Mouse (Mus musculus): ENCODE measurements around the gene Tmbim1. TPM values are rescaled to one million over a fixed set of nuclear protein-coding genes. Genes with fewer than 3 reads are reported as not detected.
"Not testable (repeated sequence)": the region's sequence is repeated elsewhere in the genome, so short reads cannot be mapped to it uniquely, and the experiment has no call there.

The Tmbim1 gene
- polyA plus RNA-seq, 1 experiment = 41.7 TPM

- Histone ChIP-seq H3K4me1 (ENCODE audit: control insufficient read depth, insufficient read depth, insufficient read length, low read length) (peaks cover 65% of the 10 kb centered on the region), H3K4me3 (ENCODE audit: insufficient read depth, low read depth, low read length) (no peak overlapping the region), H3K27ac (replicated peaks; ENCODE audit: low read depth, low read length) (peak overlapping the region; percentile 92)
These were observed 10.5 kb downstream of the Tmbim1 start for GRCm38 (mm10) chr1:74294733-74295455.

GRCm38 (mm10) chr1:74294090-74294643, 11.3 kb downstream of the Tmbim1 start:
- Histone ChIP-seq H3K4me1 (ENCODE audit: control insufficient read depth, insufficient read depth, insufficient read length, low read length) (peaks cover 61% of the 10 kb centered on the region), H3K4me3 (ENCODE audit: insufficient read depth, low read depth, low read length) (no peak overlapping the region), H3K27ac (replicated peaks; ENCODE audit: low read depth, low read length) (peak overlapping the region; percentile 46)

DNA sequence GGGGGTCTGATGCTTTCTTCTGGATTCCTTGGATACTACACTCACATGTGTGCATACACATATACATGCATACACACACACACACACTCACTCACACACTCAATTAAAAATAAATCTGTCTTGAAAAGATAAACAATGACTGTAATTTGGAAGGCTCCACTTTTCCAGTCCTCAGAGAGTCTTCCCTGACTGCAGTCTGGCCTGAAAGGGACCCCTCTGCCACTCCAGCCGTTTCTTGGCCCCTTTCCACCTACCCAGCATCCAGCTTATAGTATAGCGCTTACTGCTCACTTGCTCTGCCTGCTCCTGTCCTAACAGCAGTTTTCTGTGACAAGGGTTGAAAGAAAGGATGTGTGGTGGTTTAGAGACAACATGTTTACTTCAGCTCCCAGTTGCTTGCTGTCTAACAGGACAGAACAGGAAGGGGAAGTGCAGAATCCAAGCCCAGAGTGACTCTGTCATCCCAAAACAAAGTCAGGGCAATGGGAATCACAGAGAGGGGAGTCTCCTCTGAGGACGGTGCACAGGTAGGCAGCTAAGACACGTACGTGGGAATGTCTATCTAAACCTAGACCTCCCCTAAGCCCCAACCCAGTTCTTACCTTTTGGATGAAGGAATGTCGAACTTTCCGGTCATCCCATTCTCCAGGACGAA, 12.0 kb downstream of the Tmbim1 start:
- Histone ChIP-seq H3K4me1 (ENCODE audit: control insufficient read depth, insufficient read depth, insufficient read length, low read length) (peaks cover 56% of the 10 kb centered on the region), H3K27ac (replicated peaks; ENCODE audit: low read depth, low read length) (peak overlapping the region; percentile 46), H3K4me3 (ENCODE audit: insufficient read depth, low read depth, low read length) (no peak overlapping the region)

DNA sequence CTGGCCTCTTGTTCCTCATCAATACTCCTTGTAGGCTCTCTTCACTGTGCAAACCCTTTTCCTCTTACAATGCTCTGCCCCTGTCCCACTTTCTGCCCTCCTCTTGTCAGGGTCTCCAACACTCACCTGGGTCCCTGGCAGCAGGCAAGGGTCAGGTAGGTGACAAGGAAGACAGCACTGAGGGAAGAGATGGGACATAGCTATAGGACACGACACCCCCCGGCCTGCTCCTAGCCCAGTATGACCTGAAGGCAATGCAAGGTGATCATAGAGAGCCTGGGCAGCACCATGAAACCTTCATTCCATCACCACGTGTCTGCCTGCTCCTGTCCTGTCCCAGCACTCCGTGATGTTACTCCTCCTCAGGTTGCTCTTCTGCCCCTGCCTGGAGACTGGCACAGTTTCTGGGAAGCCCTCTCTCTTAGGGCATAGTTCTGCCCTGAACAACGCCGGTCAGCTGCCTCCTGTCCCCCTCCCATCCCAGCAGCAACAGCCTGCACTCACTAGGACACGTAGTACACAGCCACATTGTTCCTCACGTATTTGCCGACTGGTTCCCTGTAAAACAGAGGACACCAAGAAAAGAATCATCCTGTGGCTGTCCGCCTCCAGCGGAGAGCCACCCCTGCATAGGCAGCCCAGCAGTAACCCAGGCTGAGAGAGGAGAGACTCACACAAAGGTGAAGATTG, 12.9 kb downstream of the Tmbim1 start:
- H3K4me1 ChIP-seq (ENCODE audit: control insufficient read depth, insufficient read depth, insufficient read length, low read length) = peaks cover 46% of the 10 kb centered on the region
- no peak overlapping the region for H3K27ac ChIP-seq (replicated peaks; ENCODE audit: low read depth, low read length)
- H3K4me3 ChIP-seq (ENCODE audit: insufficient read depth, low read depth, low read length) = no peak overlapping the region

DNA sequence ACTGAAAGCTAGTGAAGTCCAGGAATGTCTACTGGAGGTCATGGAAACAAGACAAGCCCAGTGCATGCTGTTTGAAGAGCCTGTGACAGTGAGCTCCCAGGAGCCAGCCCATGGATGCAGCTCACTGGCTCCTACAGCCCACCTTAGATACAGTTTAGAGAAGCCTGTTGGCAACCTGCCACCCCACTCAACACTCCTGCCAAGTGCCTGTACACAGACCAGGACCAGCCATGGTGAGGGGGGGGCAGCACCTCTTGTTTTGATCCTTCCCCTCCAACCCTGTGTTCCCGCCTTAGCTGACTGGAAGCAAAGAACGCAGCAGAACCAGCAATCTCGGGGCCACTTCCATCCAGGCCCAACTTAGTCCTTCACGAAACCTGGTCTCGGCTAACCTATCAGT, 15.3 kb downstream of the Tmbim1 start:
- peaks cover 25% of the 10 kb centered on the region for H3K4me1 ChIP-seq (ENCODE audit: control insufficient read depth, insufficient read depth, insufficient read length, low read length)

GRCm38 (mm10) chr1:74289740-74290139, 15.7 kb downstream of the Tmbim1 start:
- peak overlapping the region; percentile 44 for H3K27ac ChIP-seq (replicated peaks; ENCODE audit: low read depth, low read length)
- peaks cover 21% of the 10 kb centered on the region for H3K4me1 ChIP-seq (ENCODE audit: control insufficient read depth, insufficient read depth, insufficient read length, low read length)
- no peak overlapping the region for H3K4me3 ChIP-seq (ENCODE audit: insufficient read depth, low read depth, low read length)

More for the DNA sequence above, 15.3 kb downstream of the Tmbim1 start:
- Histone ChIP-seq H3K4me3 (ENCODE audit: insufficient read depth, low read depth, low read length) (no peak overlapping the region), H3K27ac (replicated peaks; ENCODE audit: low read depth, low read length) (peak overlapping the region; percentile 44; the same call in 1 of the 2 replicates)

GRCm38 (mm10) chr1:74289248-74289647, 16.2 kb downstream of the Tmbim1 start:
- peaks cover 19% of the 10 kb centered on the region for H3K4me1 ChIP-seq (ENCODE audit: control insufficient read depth, insufficient read depth, insufficient read length, low read length)
- H3K27ac ChIP-seq (replicated peaks; ENCODE audit: low read depth, low read length) = peak overlapping the region; percentile 44
- no peak overlapping the region for H3K4me3 ChIP-seq (ENCODE audit: insufficient read depth, low read depth, low read length)

- Histone ChIP-seq H3K4me3 (ENCODE audit: insufficient read depth, low read depth, low read length) (no peak overlapping the region), H3K4me1 (ENCODE audit: control insufficient read depth, insufficient read depth, insufficient read length, low read length) (peaks cover 13% of the 10 kb centered on the region; the same call in 1 of the 2 replicates), H3K27ac (replicated peaks; ENCODE audit: low read depth, low read length) (no peak overlapping the region; the same call in 1 of the 2 replicates)
These were observed 17.1 kb downstream of the Tmbim1 start for GRCm38 (mm10) chr1:74288327-74288726.

- H3K4me3 ChIP-seq (ENCODE audit: insufficient read depth, low read depth, low read length) = not testable (repeated sequence)
- 0 out of 2 replicates have a peak overlapping the region, but pooled peaks have one; percentile 0 for H3K27ac ChIP-seq (replicated peaks; ENCODE audit: low read depth, low read length)
- peaks cover 13% of the 10 kb centered on the region; the same call in 1 of the 2 replicates for H3K4me1 ChIP-seq (ENCODE audit: control insufficient read depth, insufficient read depth, insufficient read length, low read length)
These were observed 18.4 kb downstream of the Tmbim1 start for GRCm38 (mm10) chr1:74286869-74287607.

DNA sequence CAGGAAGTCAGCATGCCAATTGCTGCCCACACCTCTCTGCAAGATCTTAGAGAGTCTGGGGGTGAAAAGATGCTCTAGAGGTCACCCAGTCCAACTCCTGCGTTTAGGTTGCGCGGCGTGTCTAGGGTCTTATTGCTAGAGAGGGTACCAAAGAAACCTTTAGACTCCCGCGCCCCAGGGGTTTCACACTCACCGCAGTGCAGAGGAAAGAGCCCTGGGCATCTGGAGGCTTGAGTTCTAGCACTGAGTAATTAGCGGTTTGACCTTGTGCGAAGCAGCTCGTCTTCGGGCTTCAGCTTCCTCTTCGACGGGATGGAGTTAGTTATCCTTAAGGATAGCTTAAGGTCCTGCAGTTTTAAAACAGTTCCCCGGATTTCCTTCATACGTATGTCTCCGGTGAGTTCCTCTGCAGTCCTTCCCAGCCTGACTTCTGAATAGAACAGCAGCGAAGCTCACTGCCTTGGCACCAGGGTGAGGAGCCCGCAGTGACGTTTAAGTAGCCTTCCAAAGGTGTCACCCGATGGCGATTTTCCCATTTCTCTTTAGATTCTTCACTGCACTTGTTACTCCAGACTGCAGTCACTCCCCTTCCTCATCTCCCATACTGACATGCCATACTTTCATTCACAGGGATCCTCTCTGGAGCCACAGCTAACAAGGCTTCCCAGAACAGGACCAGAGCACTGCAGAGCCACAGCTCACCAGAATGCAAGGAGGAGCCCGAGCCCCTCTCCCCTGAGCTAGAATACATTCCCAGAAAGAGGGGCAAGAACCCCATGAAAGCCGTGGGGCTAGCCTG, 20.0 kb downstream of the Tmbim1 start:
- peaks cover 8% of the 10 kb centered on the region; the same call in 1 of the 2 replicates for H3K4me1 ChIP-seq (ENCODE audit: control insufficient read depth, insufficient read depth, insufficient read length, low read length)

DNA sequence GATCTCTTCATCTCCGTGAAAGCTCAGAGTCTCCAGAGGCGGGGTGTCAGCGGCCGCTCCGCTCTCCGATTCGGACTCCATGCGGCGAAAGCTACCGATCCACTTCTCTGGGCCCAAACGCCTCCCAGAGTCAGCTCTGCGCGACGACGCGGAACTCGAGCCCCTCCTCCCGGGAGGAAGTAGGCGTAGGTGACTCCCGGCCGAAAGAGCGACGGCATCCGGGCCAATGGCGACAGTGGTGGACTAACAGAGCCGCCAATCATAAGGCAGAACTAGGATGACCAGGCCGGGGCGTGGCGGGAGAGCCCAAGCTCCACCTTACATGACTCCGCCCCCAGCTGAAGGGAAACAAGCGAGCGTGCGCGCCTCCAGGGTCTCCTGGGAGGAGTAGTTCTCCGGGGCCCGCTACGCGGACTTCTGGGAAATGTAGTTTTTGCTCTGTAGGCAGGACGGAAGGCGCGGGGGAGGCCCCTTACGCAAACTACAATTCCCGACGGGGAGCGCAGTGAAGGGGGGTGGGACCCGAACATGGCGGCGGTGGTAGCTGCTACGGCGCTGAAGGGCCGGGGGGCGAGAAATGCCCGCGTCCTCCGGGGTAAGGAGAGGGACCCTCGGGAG, 20.8 kb downstream of the Tmbim1 start, which contains the start of the genes Aamp and Pnkd:
Gene Aamp (minus strand): TSS at position 196 of the 618 bp plus-strand sequence.
Gene Pnkd (plus strand): TSS at position 388 of the 618 bp plus-strand sequence.
- Histone ChIP-seq H3K4me3 (ENCODE audit: insufficient read depth, low read depth, low read length) (peak within 1 kb of the TSS; percentile 78), H3K4me1 (ENCODE audit: control insufficient read depth, insufficient read depth, insufficient read length, low read length) (peaks cover 3% of the 10 kb centered on the region; the same call in 1 of the 2 replicates), H3K27ac (replicated peaks; ENCODE audit: low read depth, low read length) (peak within 1 kb of the TSS; percentile 18)

More for the DNA sequence above, 20.0 kb downstream of the Tmbim1 start:
- Histone ChIP-seq H3K27ac (replicated peaks; ENCODE audit: low read depth, low read length) (peak overlapping the region; percentile 18; the same call in 1 of the 2 replicates), H3K4me3 (ENCODE audit: insufficient read depth, low read depth, low read length) (peak overlapping the region; percentile 78)

GRCm38 (mm10) chr1:74283686-74284463, 21.5 kb downstream of the Tmbim1 start:
- Histone ChIP-seq H3K27ac (replicated peaks; ENCODE audit: low read depth, low read length) (no peak overlapping the region; the same call in 1 of the 2 replicates), H3K4me1 (ENCODE audit: control insufficient read depth, insufficient read depth, insufficient read length, low read length) (no peaks in the 10 kb centered on the region; the same call in 1 of the 2 replicates), H3K4me3 (ENCODE audit: insufficient read depth, low read depth, low read length) (peak overlapping the region; percentile 75)
